Mouse (Mus musculus): Measurements from ENCODE around the gene Dyrk1a.

- no peak for TF ChIP-seq EP300 (IDR thresholded peaks at IDR 0.05; ENCODE audit: insufficient read depth, low read depth, low read length)
- TF ChIP-seq POLR2A (IDR thresholded peaks at IDR 0.05; ENCODE audit: insufficient read depth, low read depth, low read length), result no peak
- TF ChIP-seq CTCF (IDR thresholded peaks at IDR 0.05), result no peak
Observed at GRCm38 (mm10) chr16:94731027-94731426, 161.2 kb downstream of the Dyrk1a start.

All from heart, adult 2 months (tissue).